Mouse (Mus musculus) left cerebral cortex, postnatal 14 days (tissue): ENCODE data around the gene Eef1g. TPM values are rescaled to one million over a fixed set of nuclear protein-coding genes. Genes with fewer than 3 reads are reported as not detected.
"Not testable (repeated sequence)": the region's sequence is repeated elsewhere in the genome, so short reads cannot be mapped to it uniquely, and the experiment has no call there.

Source experiments
- DNase-seq, 2 experiments: peaks; one replicate each; pipeline ENCODE4 v3.0.0; 2021 to 2022; ENCODE audit warnings: low spot score in 2 of 2, mixed read lengths in 1 of 2
- intact Hi-C: fragments of 180-260 bp; cut with DNase I; formaldehyde crosslinking; loops from one replicate; pipeline ENCODE4 v1.15.1; 2025
- total RNA-seq, 2 experiments: library from RNA; stranded (reverse); gene quantifications; 2 replicates each; pipeline ENCODE4 v1.2.3; 2021

Gene Eef1g
- total RNA-seq, 2 experiments from 2014 or later, result 188 to 198 TPM

- no peak for DNase-seq
- intact Hi-C loops, result no loop called here
These were observed 23.8 kb upstream of the Eef1g start for GRCm38 (mm10) chr19:8943047-8943446.

GRCm38 (mm10) chr19:8944062-8944461 lies 22.8 kb upstream of the Eef1g start:
- no peak for DNase-seq
- intact Hi-C loops, result no loop called here

- intact Hi-C loops, result no loop called here
- DNase-seq, result peak in 1 of 2 experiments; percentile 44
These were observed 22.1 kb upstream of the Eef1g start for GRCm38 (mm10) chr19:8944750-8945149.

GRCm38 (mm10) chr19:8945251-8945650 lies 21.6 kb upstream of the Eef1g start:
- DNase-seq, result no peak
- intact Hi-C loops, result no loop called here

GRCm38 (mm10) chr19:8946929-8947328 lies 19.9 kb upstream of the Eef1g start:
- DNase-seq, result no peak
- intact Hi-C loops, result no loop called here

GRCm38 (mm10) chr19:8950190-8950589 lies 16.7 kb upstream of the Eef1g start:
- DNase-seq, result no peak
- intact Hi-C loops, result loop anchor here (10.0 kb wide), 1 partner anchor 105 kb away; no protein-coding TSS in a partner anchor

GRCm38 (mm10) chr19:8952241-8952640 lies 14.6 kb upstream of the Eef1g start:
- intact Hi-C loops, result loop anchor here (10.0 kb wide), 1 partner anchor 107 kb away; no protein-coding TSS in a partner anchor
- peak in 1 of 2 experiments; percentile 56 for DNase-seq

- DNase-seq, result peak; percentile 96 to 98
- intact Hi-C loops, result loop anchor here (10.0 kb wide), 1 partner anchor 109 kb away; no protein-coding TSS in a partner anchor
These were observed 13.5 kb upstream of the Eef1g start, which contains the start of gene Tut1 for GRCm38 (mm10) chr19:8953135-8954039. TSS of gene Tut1 (plus strand) at chr19:8953847.

GRCm38 (mm10) chr19:8954171-8954570 lies 12.7 kb upstream of the Eef1g start:
- intact Hi-C loops, result loop anchor here (10.0 kb wide), 1 partner anchor 109 kb away; no protein-coding TSS in a partner anchor
- no peak for DNase-seq

GRCm38 (mm10) chr19:8962256-8962655 lies 4.6 kb upstream of the Eef1g start:
- intact Hi-C loops, result no loop called here
- DNase-seq, result no peak

- no peak for DNase-seq
- intact Hi-C loops, result no loop called here
These were observed 1.8 kb upstream of the Eef1g start for GRCm38 (mm10) chr19:8965075-8965474.

- no peak for DNase-seq
- intact Hi-C loops, result no loop called here
These were observed 1.1 kb upstream of the Eef1g start for GRCm38 (mm10) chr19:8965771-8966170.

GRCm38 (mm10) chr19:8966198-8966589 lies 647 bp upstream of the Eef1g start:
- intact Hi-C loops, result no loop called here

GRCm38 (mm10) chr19:8967373-8967743 lies 517 bp downstream of the Eef1g start:
- intact Hi-C loops, result no loop called here
- no peak for DNase-seq

More at GRCm38 (mm10) chr19:8966198-8966589, 647 bp upstream of the Eef1g start:
- no peak for DNase-seq

GRCm38 (mm10) chr19:8967893-8968292 lies 1.1 kb downstream of the Eef1g start:
- intact Hi-C loops, result no loop called here
- no peak for DNase-seq

- DNase-seq, intact Hi-C loops: not testable (repeated sequence)
These were observed 5.7 kb downstream of the Eef1g start for GRCm38 (mm10) chr19:8972491-8972890.

- no peak for DNase-seq
- intact Hi-C loops, result loop anchor here (5.0 kb wide), 1 partner anchor 138 kb away; no protein-coding TSS in a partner anchor
These were observed 7.8 kb downstream of the Eef1g start for GRCm38 (mm10) chr19:8974638-8975037.

GRCm38 (mm10) chr19:8975491-8975890 lies 8.7 kb downstream of the Eef1g start:
- intact Hi-C loops, result loop anchor here (5.0 kb wide), 1 partner anchor 137 kb away; no protein-coding TSS in a partner anchor
- DNase-seq, result no peak

GRCm38 (mm10) chr19:8976535-8976934 lies 9.7 kb downstream of the Eef1g start:
- no peak for DNase-seq
- intact Hi-C loops, result loop anchor here (2.0 to 5.0 kb wide), 2 partner anchors 106 to 136 kb away; no protein-coding TSS in a partner anchor

- intact Hi-C loops, result no loop called here
- no peak for DNase-seq
These were observed 13.9 kb downstream of the Eef1g start for GRCm38 (mm10) chr19:8980771-8981170.
